Mouse (Mus musculus) heart, adult 2 months (tissue): ENCODE data around the gene Atf3. TPM values are rescaled to one million over a fixed set of nuclear protein-coding genes. Genes with fewer than 3 reads are reported as not detected.

Experiments used
- DNase-seq, 2 experiments: peaks; one replicate each; pipeline ENCODE4 v3.0.0; 2021
- H3K27ac ChIP-seq: fragments of 200-600 bp; 2 replicates; pipeline ENCODE4 v1.8.1; 2022
- H3K27me3 ChIP-seq: fragments of 200-500 bp; 2 replicates; pipeline ENCODE4 v1.6.1; 2012; ENCODE audit warnings: mild to moderate bottlenecking, low read length, inconsistent platforms, mixed read lengths; ENCODE audit not compliant: control insufficient read depth, insufficient read depth
- H3K36me3 ChIP-seq: fragments of 200-500 bp; 2 replicates; pipeline ENCODE4 v1.6.1; 2012; ENCODE audit warnings: low read length, inconsistent platforms; ENCODE audit not compliant: control insufficient read depth, insufficient read depth
- H3K4me1 ChIP-seq: fragments of 200-500 bp; 2 replicates; pipeline ENCODE4 v1.6.1; 2011; ENCODE audit warnings: low read length; ENCODE audit not compliant: control insufficient read depth, insufficient read depth
- H3K4me3 ChIP-seq: fragments of 200-600 bp; 2 replicates; pipeline ENCODE4 v1.8.1; 2022
- H3K79me2 ChIP-seq: fragments of 200-500 bp; replicated peaks from 2 replicates; pipeline ENCODE4 v1.6.1; 2012; ENCODE audit warnings: mild to moderate bottlenecking, inconsistent platforms, low read length, moderate library complexity, mixed read lengths; ENCODE audit not compliant: control insufficient read depth, insufficient read depth
- H3K9ac ChIP-seq: fragments of 200-500 bp; 2 replicates; pipeline ENCODE4 v1.6.1; 2012; ENCODE audit warnings: low read depth, mild to moderate bottlenecking, control low read depth, inconsistent platforms, low read length, mixed read lengths
- CTCF ChIP-seq: fragments of 200-600 bp; IDR thresholded peaks from 2 replicates; pipeline ENCODE4 v1.8.1; 2022; ENCODE audit warnings: antibody characterized with exemption, mild to moderate bottlenecking, moderate library complexity
- EP300 ChIP-seq: fragments of 200-500 bp; IDR thresholded peaks from 2 replicates; pipeline ENCODE4 v1.6.1; 2011; ENCODE audit warnings: low read depth, low read length, control low read depth; ENCODE audit not compliant: insufficient read depth
- POLR2A ChIP-seq: fragments of 200-500 bp; IDR thresholded peaks from 2 replicates; pipeline ENCODE4 v1.6.1; 2011; ENCODE audit warnings: mild to moderate bottlenecking, low read depth, low read length, control low read depth; ENCODE audit not compliant: insufficient read depth
- WGBS: fragments of 180-500 bp; shearing (Covaris S2); methylation state at CpG from one replicate; pipeline ENCODE4 v1.1.7; 2018; 5-methylcytosine and 5-hydroxymethylcytosine counted together
- intact Hi-C: fragments of 180-260 bp; cut with DNase I; formaldehyde crosslinking; loops from one replicate; pipeline ENCODE4 v1.15.1; 2025
- long read RNA-seq: library from polyadenylated mRNA; stranded (forward); transcript quantifications from one replicate; pipeline ENCODE4 v2.0.0, GENCODE M21; 2021
- polyA plus RNA-seq: library from polyadenylated mRNA; depleted of rRNA; stranded (reverse); fragments of >200 nt; gene quantifications from 2 replicates; pipeline ENCODE4 v1.2.3, GENCODE M21; 2012; rRNA removed
- total RNA-seq, 2 experiments: library from RNA; stranded (reverse); gene quantifications; 2 replicates each; pipeline ENCODE4 v1.2.3; 2021

The Atf3 gene
- total RNA-seq (10 to 100 TPM; 11.0 to 11.5 TPM), polyA plus RNA-seq (3.6 and 7.1 TPM in 2 replicates)
- long read RNA-seq, transcript Atf3-201 (4 exons, 1,984 nt) = major isoform, 8 of 9 reads
- long read RNA-seq, partial matches to known transcripts = 1 of 9 reads
- long read RNA-seq, other reads (novel, unspliced or antisense) = 0 of 9 reads

DNA sequence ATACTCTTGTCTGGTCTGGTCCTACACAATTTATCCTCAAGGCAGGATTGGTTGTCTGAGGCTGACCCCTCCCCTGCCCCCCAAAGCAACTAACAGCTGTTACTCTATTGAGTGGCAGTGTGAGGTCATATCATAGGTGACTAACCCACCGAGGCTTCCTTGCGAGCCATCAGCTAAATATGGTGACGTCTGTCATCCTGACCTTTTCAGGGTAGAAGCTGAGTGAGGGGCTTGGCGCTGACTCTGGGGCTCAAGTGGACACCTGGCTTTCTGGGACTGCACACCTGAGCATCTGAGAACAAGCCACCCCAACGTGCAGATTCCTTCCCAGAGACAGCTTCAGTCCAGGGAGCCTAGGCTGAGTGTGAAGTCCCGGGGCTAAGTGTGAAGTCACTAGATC lies at the start of gene Atf3:
Gene Atf3, minus strand, starts transcription at position 101 of the 400 bp plus-strand sequence.
- no peak for DNase-seq
- Histone ChIP-seq H3K36me3 (no peaks in the 10 kb centered on the region), H3K27me3 (no peaks in the 10 kb centered on the region), H3K9ac (no peak within 1 kb of the TSS), H3K79me2 (no peaks in the 10 kb centered on the region), H3K4me3 (no peak within 1 kb of the TSS), H3K4me1 (no peaks in the 10 kb centered on the region), H3K27ac (no peak within 1 kb of the TSS)
- TF ChIP-seq CTCF (no peak), EP300 (no peak), POLR2A (no peak)
- intact Hi-C loops = no loop called here
- 52% methylated on average over 6 of the region's 6 CpGs for WGBS

DNA sequence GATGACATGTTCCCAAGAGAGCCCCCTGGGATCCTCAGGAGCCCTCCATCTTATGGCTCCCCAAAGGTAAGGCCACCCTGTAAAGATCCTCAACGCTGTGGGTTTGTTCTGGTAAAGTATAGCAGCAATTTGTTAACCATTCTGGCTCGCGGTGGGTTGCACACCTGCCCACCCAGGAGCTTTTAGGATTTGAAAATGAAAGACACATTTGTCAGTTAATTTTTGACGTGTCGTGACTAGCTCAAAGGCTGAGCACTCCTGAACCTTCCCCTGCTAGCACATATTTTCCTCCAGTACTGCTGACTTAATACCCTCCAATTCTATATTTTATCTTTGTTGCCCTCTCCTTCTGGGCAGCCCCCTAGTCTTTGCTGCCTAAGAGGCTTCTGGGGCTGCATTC lies 49.3 kb upstream of the Atf3 start:
- Histone ChIP-seq H3K27ac (no peak overlapping the region), H3K4me3 (no peak overlapping the region), H3K4me1 (peaks cover 4% of the 10 kb centered on the region; the same call in 1 of the 2 replicates), H3K79me2 (no peaks in the 10 kb centered on the region), H3K9ac (no peak overlapping the region), H3K27me3 (no peaks in the 10 kb centered on the region), H3K36me3 (no peaks in the 10 kb centered on the region)
- WGBS = 96% methylated on average over 5 of the region's 5 CpGs
- no peak for TF ChIP-seq POLR2A
- intact Hi-C loops = no loop called here
- no peak for DNase-seq

DNA sequence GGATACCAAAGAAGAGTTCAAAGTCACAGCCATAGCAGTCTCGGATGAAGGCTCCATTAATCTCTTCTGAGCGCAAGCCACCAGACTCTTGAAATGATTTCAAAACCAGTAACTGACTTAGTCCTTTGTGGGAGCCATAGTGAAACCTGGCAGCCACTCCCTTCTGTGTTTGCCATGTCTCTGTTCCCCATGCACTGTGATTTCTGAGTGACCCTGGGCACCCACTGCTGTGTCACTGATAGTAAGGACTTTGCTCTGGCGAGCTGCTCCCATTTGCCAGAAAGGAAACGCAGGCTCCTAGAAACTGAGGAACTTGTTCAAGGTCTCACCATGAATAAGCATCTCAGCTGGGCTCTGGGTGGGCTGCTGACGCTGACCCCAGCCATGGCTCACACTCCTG lies 45.6 kb upstream of the Atf3 start:
- Histone ChIP-seq H3K27me3 (no peaks in the 10 kb centered on the region), H3K4me3 (no peak overlapping the region), H3K4me1 (peaks cover 7% of the 10 kb centered on the region), H3K36me3 (no peaks in the 10 kb centered on the region), H3K27ac (no peak overlapping the region), H3K9ac (no peak overlapping the region), H3K79me2 (no peaks in the 10 kb centered on the region)
- intact Hi-C loops = no loop called here
- no peak for TF ChIP-seq EP300
- no peak for TF ChIP-seq POLR2A
- WGBS = 84% methylated on average over 5 of the region's 5 CpGs
- DNase-seq = no peak

DNA sequence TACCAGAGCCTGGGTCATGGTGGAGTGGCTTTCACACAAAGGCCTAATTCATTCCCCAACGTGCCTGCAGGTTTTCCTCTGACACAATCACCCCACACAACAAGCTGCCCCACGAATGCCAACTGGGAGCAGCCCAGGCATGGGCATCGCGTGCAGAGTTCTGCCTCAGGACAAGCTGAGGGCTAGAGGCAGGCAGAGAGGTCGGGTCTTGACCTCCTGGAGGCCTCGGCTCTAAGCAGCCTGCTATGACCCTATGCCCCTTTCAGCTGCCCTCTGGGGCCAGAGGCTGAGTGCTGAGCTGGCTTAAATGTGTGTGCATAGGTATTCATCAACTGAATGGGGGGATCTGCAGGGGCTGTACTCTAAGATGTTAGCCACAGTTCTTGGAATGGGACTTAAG lies 44.0 kb upstream of the Atf3 start:
- no peak for DNase-seq
- intact Hi-C loops = no loop called here
- WGBS = 76% methylated on average over 6 of the region's 6 CpGs

DNA sequence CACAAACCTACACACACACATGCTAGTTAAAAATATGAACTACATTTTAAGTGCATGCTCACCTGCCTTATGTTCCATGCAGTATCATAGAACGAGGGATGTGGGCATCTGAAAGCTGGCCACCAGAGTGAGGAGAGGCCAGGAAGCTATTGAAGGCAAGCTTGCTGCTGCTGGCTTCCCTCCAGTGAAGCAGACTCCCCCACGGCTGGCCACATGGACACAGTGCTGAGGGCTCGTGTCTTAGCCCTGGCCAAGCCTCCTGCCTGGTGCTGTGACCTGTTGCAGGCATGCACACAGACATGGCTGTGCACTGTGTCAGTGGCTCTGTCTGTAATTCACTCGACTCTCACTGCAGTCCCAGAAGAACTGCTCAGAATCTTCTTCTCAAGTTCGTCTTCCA lies 41.8 kb upstream of the Atf3 start:
- no peak for DNase-seq
- TF ChIP-seq CTCF = no peak
- no peak for TF ChIP-seq EP300
- Histone ChIP-seq H3K36me3 (no peaks in the 10 kb centered on the region), H3K27me3 (no peaks in the 10 kb centered on the region), H3K4me3 (no peak overlapping the region), H3K79me2 (no peaks in the 10 kb centered on the region), H3K4me1 (peaks cover 16% of the 10 kb centered on the region), H3K27ac (no peak overlapping the region), H3K9ac (no peak overlapping the region)
- intact Hi-C loops = no loop called here
- WGBS = 45% methylated on average over 5 of the region's 5 CpGs

More for the DNA sequence above, 44.0 kb upstream of the Atf3 start:
- H3K79me2 ChIP-seq = no peaks in the 10 kb centered on the region
- H3K9ac ChIP-seq = no peak overlapping the region
- H3K4me3 ChIP-seq = no peak overlapping the region
- no peaks in the 10 kb centered on the region for H3K27me3 ChIP-seq
- no peaks in the 10 kb centered on the region for H3K36me3 ChIP-seq
- H3K27ac ChIP-seq = no peak overlapping the region
- peaks cover 16% of the 10 kb centered on the region for H3K4me1 ChIP-seq
- no peak for TF ChIP-seq EP300

DNA sequence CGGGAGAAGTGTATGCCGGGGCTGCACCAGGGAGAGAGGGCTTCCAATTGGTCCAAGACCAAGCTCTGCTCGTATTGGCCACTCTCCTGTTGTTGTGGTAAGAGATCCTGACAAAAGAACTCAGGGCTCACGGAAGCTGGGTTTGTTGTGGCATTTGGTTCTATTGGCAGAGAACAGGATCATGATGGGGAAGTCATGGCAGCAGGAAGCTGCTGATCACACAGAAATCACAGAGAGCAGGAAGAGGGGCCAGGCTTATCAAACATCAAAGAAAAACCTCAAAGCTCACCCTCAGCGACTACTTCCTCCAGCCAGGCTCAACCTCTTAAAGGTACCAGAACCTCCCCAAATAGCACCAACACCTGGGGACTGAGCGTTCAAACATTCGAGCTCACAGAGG lies 41.3 kb upstream of the Atf3 start:
- TF ChIP-seq CTCF (no peak), EP300 (no peak), POLR2A (no peak)
- Histone ChIP-seq H3K79me2 (no peaks in the 10 kb centered on the region), H3K27ac (no peak overlapping the region), H3K9ac (no peak overlapping the region), H3K4me1 (peaks cover 16% of the 10 kb centered on the region), H3K27me3 (no peaks in the 10 kb centered on the region), H3K36me3 (no peaks in the 10 kb centered on the region), H3K4me3 (no peak overlapping the region)
- intact Hi-C loops = no loop called here
- WGBS = 27% methylated on average over 7 of the region's 7 CpGs
- DNase-seq = peak in 1 of 2 experiments; percentile 26

DNA sequence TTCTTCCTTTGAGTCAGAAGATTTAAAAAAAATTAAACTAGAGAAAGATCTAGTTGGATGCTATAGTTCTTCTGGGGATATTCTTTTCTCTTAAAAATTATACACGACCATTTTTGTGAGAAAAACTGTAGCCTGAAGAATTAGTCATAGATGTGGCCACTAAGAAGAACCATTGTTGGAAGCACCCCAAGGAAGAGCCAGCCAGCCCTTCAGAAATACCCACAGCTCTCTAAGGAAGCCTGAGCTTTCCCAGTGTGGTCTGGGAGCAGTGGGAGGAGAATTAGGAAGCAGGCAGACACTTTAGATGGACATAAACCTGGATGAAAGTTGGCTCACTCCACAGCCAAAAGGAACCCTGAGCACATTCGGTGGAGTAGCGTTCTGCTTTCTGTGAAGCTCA lies 40.7 kb upstream of the Atf3 start:
- Histone ChIP-seq H3K27me3 (no peaks in the 10 kb centered on the region), H3K36me3 (no peaks in the 10 kb centered on the region), H3K27ac (no peak overlapping the region), H3K4me3 (no peak overlapping the region), H3K9ac (no peak overlapping the region), H3K79me2 (no peaks in the 10 kb centered on the region), H3K4me1 (peaks cover 16% of the 10 kb centered on the region)
- intact Hi-C loops = no loop called here
- no peak for DNase-seq
- WGBS = 40% methylated on average over 3 of the region's 3 CpGs
- TF ChIP-seq EP300 (no peak), POLR2A (no peak), CTCF (no peak)
